Mouse (Mus musculus) bone marrow, adult 2 months (tissue): Measurements from ENCODE around the gene Cpa1.

Experiments used
- CTCF ChIP-seq: fragments of 200-500 bp; IDR thresholded peaks from 2 replicates; pipeline ENCODE4 v1.5.1; 2011; ENCODE audit warnings: low read length, control low read depth; ENCODE audit not compliant: control insufficient read depth, insufficient read depth
- POLR2A ChIP-seq: fragments of 200-500 bp; IDR thresholded peaks from 2 replicates; pipeline ENCODE4 v1.6.1; 2011; ENCODE audit warnings: low read depth, mild to moderate bottlenecking, control low read depth, low read length, borderline replicate concordance; ENCODE audit not compliant: control insufficient read depth

GRCm38 (mm10) chr6:30649651-30650296 lies 10.8 kb downstream of the Cpa1 start:
- TF ChIP-seq CTCF: no peak
- no peak for TF ChIP-seq POLR2A
